8 mouse cellular contexts compared by ENCODE assay signal in genomic region chr9:41447902-41448301, GRCm38 (mm10).
A peak's percentile ranks its signal among the peaks of the same experiment; 100 is the strongest.
DNase-seq lines count a peak whose midpoint lies in the region; ATAC-seq and TF ChIP-seq lines count a peak whose summit lies in the region.
"Had no signal": no experiment of that assay in that cellular context is flagged by ENCODE, and none has a peak within 500 bp of the region (broad histone marks: within the 10 kb centered on the region; RNA-seq: fewer than 3 reads in every experiment).

No protein-coding gene starts in this region.

- peak overlapping the region; percentile 93 for H3K27ac ChIP-seq in left cerebral cortex, adult 2 months
- H3K27ac ChIP-seq in forebrain, embryonic 15.5 days (replicated peaks), result peak overlapping the region; percentile 96
- peak overlapping the region; percentile 90 for H3K27ac ChIP-seq in limb, embryonic 10.5 days
- peak overlapping the region; percentile 84 for H3K27ac ChIP-seq in stomach, embryonic 14.5 days (ENCODE audit: low read length)
- no peak overlapping the region; the same call in 1 of the 2 replicates for H3K27ac ChIP-seq in kidney, embryonic 14.5 days (ENCODE audit: low read depth, low read length)

- no peaks in the 10 kb centered on the region for H3K36me3 ChIP-seq in forebrain, embryonic 15.5 days
- H3K36me3 ChIP-seq in limb, embryonic 10.5 days, result no peaks in the 10 kb centered on the region
- no peaks in the 10 kb centered on the region for H3K36me3 ChIP-seq in stomach, embryonic 14.5 days (ENCODE audit: control insufficient read depth, insufficient read depth, low read length)
- no peaks in the 10 kb centered on the region for H3K36me3 ChIP-seq in kidney, embryonic 14.5 days (ENCODE audit: control insufficient read depth, insufficient read depth, low read length)
- H3K36me3 ChIP-seq: liver, embryonic 13.5 days had no signal

- no peak for DNase-seq in left cerebral cortex, adult 2 months (ENCODE audit: extremely low spot score in 1 of 2, low spot score in 2 of 2)
- no peak for DNase-seq in left cerebral cortex, postnatal 14 days (ENCODE audit: low spot score in 2 of 2)
- DNase-seq in limb, embryonic 10.5 days (ENCODE audit: low spot score), result no peak
- DNase-seq: liver, embryonic 13.5 days had no signal

- no peak overlapping the region; the same call in 1 of the 2 replicates for H3K9ac ChIP-seq in forebrain, embryonic 15.5 days (replicated peaks)
- H3K9ac ChIP-seq in stomach, embryonic 14.5 days (replicated peaks; ENCODE audit: low read depth, low read length), result no peak overlapping the region
- no peak overlapping the region for H3K9ac ChIP-seq in kidney, embryonic 14.5 days (ENCODE audit: low read depth, low read length)
- H3K9ac ChIP-seq: liver, embryonic 13.5 days had no signal

- TF ChIP-seq CTCF in left cerebral cortex, adult 2 months (IDR thresholded peaks at IDR 0.05), result no peak

- no peaks in the 10 kb centered on the region for H3K27me3 ChIP-seq in forebrain, embryonic 15.5 days
- no peaks in the 10 kb centered on the region for H3K27me3 ChIP-seq in limb, embryonic 10.5 days (ENCODE audit: low read depth, poor library complexity, severe bottlenecking)
- no peaks in the 10 kb centered on the region for H3K27me3 ChIP-seq in stomach, embryonic 14.5 days (ENCODE audit: control insufficient read depth, insufficient read depth, low read length)
- H3K27me3 ChIP-seq in kidney, embryonic 14.5 days (ENCODE audit: control insufficient read depth, insufficient read depth, low read length), result no peaks in the 10 kb centered on the region
- H3K27me3 ChIP-seq: liver, embryonic 13.5 days had no signal

- H3K9me3 ChIP-seq in forebrain, embryonic 15.5 days, result no peaks in the 10 kb centered on the region
- H3K9me3 ChIP-seq in limb, embryonic 10.5 days (replicated peaks), result no peaks in the 10 kb centered on the region
- H3K9me3 ChIP-seq in stomach, embryonic 14.5 days (ENCODE audit: control insufficient read depth, low read depth, low read length), result no peaks in the 10 kb centered on the region
- H3K9me3 ChIP-seq in kidney, embryonic 14.5 days (ENCODE audit: control insufficient read depth, low read length), result no peaks in the 10 kb centered on the region
- H3K9me3 ChIP-seq: liver, embryonic 13.5 days had no signal

- H3K4me3 ChIP-seq in left cerebral cortex, adult 2 months, result no peak overlapping the region
- H3K4me3 ChIP-seq in forebrain, embryonic 15.5 days, result no peak overlapping the region
- H3K4me3 ChIP-seq in limb, embryonic 10.5 days, result no peak overlapping the region
- H3K4me3 ChIP-seq in stomach, embryonic 14.5 days (ENCODE audit: low read depth, low read length), result no peak overlapping the region
- H3K4me3 ChIP-seq in kidney, embryonic 14.5 days (ENCODE audit: low read length), result no peak overlapping the region
- H3K4me3 ChIP-seq: liver, embryonic 13.5 days had no signal

- H3K4me1 ChIP-seq in forebrain, embryonic 15.5 days, result peaks cover 43% of the 10 kb centered on the region
- peaks cover 41% of the 10 kb centered on the region for H3K4me1 ChIP-seq in limb, embryonic 10.5 days
- peaks cover 11% of the 10 kb centered on the region; the same call in 1 of the 2 replicates for H3K4me1 ChIP-seq in stomach, embryonic 14.5 days (ENCODE audit: control insufficient read depth, insufficient read depth, low read length)
- 0 out of 2 replicates have a peak, but pooled peaks cover 8% of the 10 kb centered on the region for H3K4me1 ChIP-seq in kidney, embryonic 14.5 days (ENCODE audit: control insufficient read depth, insufficient read depth, low read length)
- H3K4me1 ChIP-seq: liver, embryonic 13.5 days had no signal

- peak overlapping the region; percentile 29 for H3K4me2 ChIP-seq in forebrain, embryonic 15.5 days (replicated peaks)
- H3K4me2 ChIP-seq in stomach, embryonic 14.5 days (replicated peaks; ENCODE audit: low read depth, low read length), result peak overlapping the region; percentile 25; the same call in 1 of the 2 replicates
- H3K4me2 ChIP-seq in kidney, embryonic 14.5 days (replicated peaks; ENCODE audit: low read depth, low read length), result no peak overlapping the region
- H3K4me2 ChIP-seq: liver, embryonic 13.5 days had no signal

- intact Hi-C loops in left cerebral cortex, adult 2 months (cut with DNase I), result loop anchor here (2.0 kb wide), 1 partner anchor 71 kb away; no protein-coding TSS in a partner anchor
- intact Hi-C loops in left cerebral cortex, postnatal 14 days (cut with DNase I), result loop anchor here (2.0 kb wide), 1 partner anchor 69 kb away; no protein-coding TSS in a partner anchor

- WGBS in forebrain, embryonic 15.5 days, result 64% methylated on average over 8 of the region's 8 CpGs
- 85% methylated on average over 8 of the region's 8 CpGs for WGBS in limb, embryonic 10.5 days
- 69% methylated on average over 8 of the region's 8 CpGs for WGBS in stomach, embryonic 14.5 days
- 83% methylated on average over 8 of the region's 8 CpGs for WGBS in kidney, embryonic 14.5 days

- no peak for ATAC-seq in forebrain, embryonic 15.5 days (replicated peaks)
- no peak for ATAC-seq in stomach, embryonic 14.5 days (ENCODE audit: insufficient number of reproducible peaks, insufficient read depth, low FRiP score, low read depth)
- ATAC-seq in megakaryocyte progenitor cell, adult 5-6 weeks (replicated peaks; ENCODE audit: poor library complexity), result no peak
- ATAC-seq in kidney, embryonic 14.5 days (ENCODE audit: low FRiP score, low TSS enrichment), result no peak
